Mouse (Mus musculus): ENCODE data around the gene Gm45711.
"Not testable (repeated sequence)": the region's sequence is repeated elsewhere in the genome, so short reads cannot be mapped to it uniquely, and the experiment has no call there.

- TF ChIP-seq GATA1 (IDR thresholded peaks at IDR 0.05; ENCODE audit: borderline replicate concordance, low read length); CTCF (IDR thresholded peaks at IDR 0.05; ENCODE audit: low read depth, low read length); POLR2AphosphoS5 (IDR thresholded peaks at IDR 0.05; ENCODE audit: insufficient replicate concordance, low read depth, low read length); TAL1 (conservative IDR thresholded peaks at IDR 0.05; ENCODE audit: low read depth, low read length); GATA2 (IDR thresholded peaks at IDR 0.05; ENCODE audit: borderline replicate concordance, low read depth, low read length): not testable (repeated sequence)
Observed at GRCm38 (mm10) chr8:104264271-104264935, 45.5 kb downstream of the Gm45711 start.
